Mouse (Mus musculus) G1E-ER4 (cell line): ENCODE results near the gene Rnf182. TPM values are rescaled to one million over a fixed set of nuclear protein-coding genes. Genes with fewer than 3 reads are reported as not detected.

Experiments used
- GATA1 ChIP-seq: IDR thresholded peaks from one replicate; pipeline ENCODE4 v1.8.0; 2012; ENCODE audit warnings: low read length, inconsistent platforms
- polyA plus RNA-seq: library from polyadenylated mRNA; stranded (reverse); fragments of >175 nt; gene quantifications from 2 replicates; pipeline ENCODE4 v1.2.3, GENCODE M21; 2012

Rnf182 gene
- not detected in 2 replicates for polyA plus RNA-seq

DNA sequence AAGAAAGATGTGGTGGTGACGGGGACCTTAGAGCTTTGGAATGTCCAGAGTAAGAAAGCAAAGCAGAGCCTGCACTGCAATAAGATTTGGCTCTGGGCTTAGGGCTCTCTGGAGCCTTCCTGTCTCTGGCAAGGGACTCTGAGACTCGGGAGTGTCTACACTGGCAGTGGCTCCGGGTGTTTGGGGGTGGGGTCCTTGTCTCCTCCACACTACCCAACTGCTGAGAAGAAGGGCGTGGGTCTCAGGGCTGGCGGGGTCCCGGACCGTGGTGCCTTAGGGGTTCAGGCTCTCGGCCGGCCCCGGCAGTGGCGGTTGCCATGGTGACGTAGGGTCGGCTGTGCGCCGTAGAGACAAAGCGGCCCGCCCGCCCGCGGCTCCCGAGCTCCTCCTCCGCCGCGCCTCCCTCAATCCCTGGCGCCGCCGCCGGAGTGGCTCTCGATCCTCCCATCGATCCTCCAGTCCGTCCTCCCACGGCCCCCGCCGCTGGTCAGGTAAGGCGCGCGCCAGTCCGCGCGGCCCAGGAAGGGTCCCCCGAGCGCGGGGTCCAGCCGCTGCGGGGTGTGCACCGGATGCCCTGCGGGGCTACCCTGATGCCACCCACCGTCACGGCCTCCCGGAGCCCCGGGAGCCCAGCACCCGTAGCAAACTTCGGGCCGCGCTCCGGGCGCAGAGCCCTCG is at the start of gene Rnf182:
Rnf182 (plus strand) TSS at position 134 of the 678 bp plus-strand sequence.
- TF ChIP-seq GATA1: no peak

DNA sequence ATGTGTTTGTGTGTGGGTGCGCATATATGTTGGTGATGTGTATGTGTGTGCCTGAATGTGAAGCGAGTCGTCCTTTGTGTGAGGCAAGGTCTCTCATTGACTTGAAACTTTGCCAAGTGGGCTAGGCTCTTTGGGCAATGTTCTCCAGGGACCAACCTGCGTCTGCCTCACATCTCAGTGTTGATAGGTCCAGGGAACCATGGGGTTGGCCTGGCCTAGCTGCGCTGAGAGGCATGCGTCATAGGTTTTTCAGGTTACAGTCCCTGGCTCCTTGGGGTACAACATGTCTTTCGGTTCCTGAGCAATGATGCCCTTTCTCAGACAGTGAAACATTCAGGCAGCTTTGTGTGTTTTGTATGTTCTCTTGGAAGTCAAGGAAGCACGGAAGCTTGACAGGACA is 49.3 kb upstream of the Rnf182 start:
- TF ChIP-seq GATA1: no peak

DNA sequence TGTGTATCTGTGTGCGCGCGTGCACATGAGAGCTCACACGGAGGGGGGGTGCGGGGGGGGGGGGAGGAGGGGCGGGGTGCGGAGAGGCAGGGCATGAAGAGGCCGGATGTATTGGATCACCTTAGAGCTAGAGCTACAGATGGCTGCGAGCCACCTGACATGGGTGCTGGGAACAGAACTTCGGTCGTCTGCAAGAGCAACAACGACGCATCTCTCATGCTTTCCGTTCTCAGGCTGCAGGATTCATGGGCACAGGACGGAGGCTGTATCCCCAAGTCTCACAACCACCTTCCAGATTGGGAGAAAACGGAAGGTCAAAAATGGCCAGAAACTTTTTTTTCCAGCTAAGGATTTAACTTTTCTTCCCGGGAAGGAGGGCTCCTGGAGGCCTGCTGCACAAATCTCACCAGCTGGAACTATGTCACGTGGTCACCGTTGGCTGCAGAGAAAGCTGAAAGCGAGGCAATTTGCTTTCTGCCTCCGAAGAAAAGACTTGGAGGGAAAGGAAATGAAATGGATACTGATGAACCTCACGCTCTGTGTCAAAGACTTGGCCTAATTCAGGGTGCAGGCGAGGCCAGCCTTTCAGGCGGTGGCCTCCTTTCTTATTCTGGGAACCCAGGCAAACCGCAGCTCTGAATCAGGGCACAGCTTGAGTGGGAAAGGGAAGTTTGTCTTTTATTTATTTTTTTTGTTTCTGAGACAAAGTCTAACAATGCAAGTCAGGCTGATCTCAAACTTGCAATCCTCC is 48.2 kb upstream of the Rnf182 start:
- no peak for TF ChIP-seq GATA1

DNA sequence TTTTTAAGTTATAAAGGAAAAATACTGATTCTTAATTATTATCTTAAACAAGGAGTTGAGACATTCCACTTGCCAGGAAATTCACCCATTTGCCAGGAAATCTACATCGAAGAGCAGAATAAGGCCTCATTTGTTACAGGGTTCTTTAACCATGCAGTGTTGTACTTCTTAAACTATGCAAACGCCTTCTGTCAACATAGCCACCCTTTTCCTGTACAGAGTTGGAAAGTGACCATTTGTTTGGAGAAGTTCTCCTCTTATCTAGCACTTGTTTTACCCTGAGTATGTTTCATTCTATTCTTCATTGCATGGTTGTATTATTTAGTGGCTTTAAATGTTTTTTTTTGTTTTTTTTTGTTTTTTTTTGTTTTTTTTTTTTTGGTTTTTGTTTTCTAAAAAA is 41.5 kb upstream of the Rnf182 start:
- no peak for TF ChIP-seq GATA1

DNA sequence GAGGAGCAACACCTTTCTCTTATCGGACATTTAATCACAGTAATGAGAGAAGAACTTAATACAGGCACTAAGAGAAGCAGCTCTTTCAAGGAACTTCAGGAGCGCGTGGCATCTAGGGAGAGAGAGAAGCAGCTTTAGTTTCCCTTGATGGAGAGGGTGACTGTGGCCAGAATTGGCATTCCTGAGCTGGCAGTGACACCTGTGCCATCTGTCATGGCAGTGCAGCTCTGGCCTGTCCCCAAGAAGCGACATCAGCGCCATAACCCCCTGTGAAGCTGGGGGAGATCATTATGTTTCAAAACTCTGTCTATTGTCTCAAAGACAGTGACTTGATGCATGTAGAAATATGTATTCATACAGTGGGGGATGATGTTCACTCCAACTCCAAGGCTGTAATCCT is 40.1 kb upstream of the Rnf182 start:
- no peak for TF ChIP-seq GATA1

DNA sequence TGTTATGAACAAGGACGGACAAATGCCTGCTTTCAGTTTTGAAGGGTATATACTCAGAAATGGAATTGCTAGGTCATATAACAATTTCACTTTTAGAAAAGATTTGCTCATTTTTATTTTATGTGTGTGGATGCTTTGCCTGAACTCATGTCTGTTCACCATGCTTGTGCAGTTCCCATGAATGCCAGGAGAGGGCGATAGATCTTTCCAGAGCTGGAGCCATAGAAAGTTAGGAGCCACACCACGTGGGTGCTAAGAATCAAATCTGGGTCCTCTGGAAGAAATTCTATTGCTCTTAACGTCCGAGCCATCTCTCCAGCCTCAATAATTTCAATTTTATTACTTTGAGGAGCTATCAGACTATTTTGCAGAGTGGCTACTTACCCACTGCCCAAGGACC is 38.3 kb upstream of the Rnf182 start:
- TF ChIP-seq GATA1: no peak

DNA sequence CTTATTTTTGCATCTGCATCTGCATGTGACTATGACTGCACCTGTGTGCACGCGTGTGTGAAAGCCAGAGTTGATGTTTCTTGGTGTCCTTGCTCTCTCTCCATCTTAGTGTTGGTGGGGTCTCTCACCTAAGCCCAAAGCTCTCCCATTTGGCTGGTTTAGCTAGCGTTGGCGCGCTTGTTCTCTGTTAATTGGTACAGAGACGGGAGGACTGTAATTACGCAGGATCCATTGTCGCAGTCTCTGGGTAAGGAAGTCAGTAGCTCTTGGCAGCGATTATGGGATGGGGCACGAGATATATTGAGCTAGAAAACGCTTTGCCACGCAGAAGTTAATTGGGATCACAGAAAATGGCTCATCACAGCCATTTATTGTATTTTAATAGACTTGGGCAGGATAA is 37.7 kb upstream of the Rnf182 start:
- no peak for TF ChIP-seq GATA1

DNA sequence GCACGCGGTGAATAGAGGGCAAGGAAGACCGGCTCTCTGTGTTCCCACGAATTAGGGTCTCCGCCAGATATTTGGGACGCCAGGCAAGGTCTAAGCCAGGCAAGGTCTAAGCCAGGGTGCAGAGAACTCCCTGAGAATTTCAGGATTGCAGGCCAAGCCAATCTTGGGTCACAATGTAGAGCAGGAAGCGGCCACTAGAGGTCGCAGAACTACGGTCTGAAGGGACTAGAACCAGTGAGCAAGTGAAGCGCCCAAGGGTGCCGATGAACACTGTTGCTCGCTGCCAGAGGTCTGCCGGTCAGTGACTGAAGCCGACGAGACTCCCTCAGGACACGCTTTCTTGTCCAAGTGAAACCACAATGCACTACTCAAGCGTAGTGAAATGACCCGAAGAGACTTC is 35.8 kb upstream of the Rnf182 start:
- TF ChIP-seq GATA1: no peak

DNA sequence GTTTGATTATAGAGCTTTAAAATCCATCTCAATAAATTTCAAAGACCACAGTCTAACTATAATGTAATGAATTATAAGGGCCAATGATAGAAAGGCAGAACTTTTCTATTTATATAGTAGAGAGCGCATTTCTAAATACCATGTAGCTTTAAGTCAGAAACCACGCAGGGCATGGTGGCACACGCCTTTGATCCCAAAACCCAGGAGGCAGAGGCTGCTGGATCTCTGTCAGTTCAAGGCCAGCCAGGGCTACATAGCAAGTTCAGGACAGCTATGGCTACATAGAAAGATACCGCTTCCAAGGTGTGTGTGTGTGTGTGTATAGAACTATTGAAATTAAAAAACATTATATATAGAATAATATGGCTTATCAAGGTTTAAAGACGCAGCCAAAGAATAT is 34.8 kb upstream of the Rnf182 start:
- TF ChIP-seq GATA1: no peak

DNA sequence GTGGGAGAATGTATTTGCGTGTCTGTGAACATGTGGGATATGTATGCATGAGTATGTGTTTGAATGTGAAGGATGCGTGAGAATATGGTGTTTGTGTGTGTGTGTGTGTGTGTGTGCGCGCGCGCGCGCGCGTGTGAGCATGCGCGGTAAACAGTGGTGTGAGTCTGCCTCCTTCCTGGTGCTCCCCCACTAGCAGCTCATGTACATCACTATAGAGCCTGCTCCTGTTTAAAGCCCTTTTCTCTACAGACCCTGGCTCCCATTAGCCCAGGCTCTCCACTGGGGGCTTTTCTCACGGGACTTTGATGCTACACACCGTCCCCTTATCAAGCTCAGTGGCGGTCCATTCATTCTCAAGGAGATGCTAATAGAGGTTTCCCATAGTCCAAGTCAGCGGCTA is 32.5 kb upstream of the Rnf182 start:
- TF ChIP-seq GATA1: no peak

DNA sequence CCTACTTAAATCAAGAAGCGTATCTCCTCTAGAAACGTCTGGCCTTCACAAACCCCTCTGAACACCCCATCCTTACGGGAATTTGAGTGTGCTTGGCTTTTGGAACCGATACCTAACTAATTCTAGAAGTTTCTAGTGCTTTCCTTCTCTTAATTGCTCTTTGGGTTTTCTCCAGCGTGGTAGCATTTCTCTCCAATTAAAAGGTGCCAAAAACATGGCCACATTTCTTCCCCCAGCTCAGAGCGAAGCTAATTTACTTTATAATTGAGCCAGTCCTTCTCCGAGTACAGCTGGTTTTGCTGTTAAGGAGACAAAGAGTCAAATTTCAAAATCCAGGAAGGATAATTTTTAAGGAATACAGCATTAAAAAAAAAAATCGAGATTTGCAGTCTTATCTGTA is 32.0 kb upstream of the Rnf182 start:
- no peak for TF ChIP-seq GATA1

DNA sequence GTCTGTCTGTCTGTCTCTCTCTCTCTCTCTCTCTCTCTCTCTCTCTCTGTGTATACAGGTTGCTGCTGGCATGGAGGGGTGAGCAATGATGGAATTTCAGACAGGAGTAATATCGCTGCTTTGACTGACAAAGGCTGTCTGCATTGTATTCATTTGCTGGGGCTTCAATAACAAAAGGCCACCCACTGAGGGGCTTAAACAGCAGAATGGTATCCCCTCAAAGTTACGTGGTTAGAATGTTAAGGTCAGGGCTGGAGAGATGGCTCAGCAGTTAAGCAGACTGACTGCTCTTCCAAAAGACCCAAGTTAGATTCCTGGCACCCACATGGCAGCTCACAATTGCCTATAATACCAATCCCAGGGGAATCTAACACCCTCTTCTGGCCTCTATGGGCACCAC is 30.2 kb upstream of the Rnf182 start:
- TF ChIP-seq GATA1: no peak

DNA sequence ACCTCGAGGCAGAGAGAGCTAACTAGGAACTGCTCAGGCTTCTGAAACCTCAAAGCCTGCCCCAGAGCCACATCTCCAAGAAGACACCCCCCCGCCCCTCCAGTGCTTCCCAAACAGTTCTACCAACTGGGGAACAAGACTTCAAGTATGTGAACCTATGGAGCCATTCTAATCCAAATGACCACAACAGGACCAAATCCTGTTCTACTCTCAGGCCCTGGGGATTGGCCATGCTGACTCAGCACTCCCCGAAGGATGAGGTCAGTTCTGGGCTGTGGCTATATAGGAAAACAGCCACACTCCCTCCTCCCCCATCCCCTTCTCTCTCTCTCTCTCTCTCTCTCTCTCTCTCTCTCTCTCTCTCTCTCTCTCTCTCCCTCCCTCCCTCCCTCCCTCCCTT is 28.5 kb upstream of the Rnf182 start:
- no peak for TF ChIP-seq GATA1

DNA sequence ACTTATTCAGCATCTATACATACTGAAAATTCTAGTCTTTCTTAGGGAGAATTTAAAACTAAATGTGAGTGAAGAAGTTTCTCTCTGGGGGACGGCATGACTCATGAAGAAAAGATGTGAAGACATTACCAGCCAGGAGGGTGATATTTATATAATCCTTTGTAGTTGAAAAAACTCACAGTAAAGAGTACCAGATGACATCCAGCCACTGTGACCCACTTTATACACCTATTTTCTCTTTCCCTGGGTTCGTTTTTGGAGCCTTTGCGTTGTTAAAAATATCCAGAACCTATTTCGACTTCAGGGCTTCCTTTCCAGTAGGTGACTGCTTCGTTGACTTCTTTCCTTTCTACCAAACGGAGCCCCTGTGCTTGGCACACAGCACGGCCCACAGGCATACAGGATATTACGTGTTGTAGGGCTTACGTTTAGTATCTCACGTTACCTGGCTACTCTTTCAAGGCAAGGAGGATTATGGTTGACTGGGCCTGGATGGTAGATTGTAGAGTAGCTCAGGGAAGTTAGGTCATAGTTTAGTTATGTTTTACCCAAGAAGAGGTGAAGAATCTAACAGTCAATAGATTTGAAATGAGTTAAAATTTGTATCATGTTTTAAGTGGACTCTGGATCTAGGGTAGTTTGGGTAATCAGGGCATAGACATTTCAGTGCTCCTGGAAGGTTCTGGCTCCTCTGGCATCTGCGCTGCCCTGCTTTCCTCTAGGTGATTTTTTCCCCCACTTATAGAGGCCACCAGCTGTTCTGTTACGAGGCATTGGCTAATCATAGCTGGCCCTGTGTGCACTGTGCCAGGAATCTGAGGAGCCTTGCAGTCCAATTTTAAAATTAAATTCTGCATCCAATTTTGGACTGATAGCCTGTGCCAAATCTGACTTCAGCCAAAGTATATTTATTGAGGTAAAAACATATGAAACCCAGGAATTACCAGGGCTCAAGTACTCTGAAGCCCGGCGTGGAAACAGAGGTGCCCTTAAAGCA is 27.4 kb upstream of the Rnf182 start:
- TF ChIP-seq GATA1: no peak

DNA sequence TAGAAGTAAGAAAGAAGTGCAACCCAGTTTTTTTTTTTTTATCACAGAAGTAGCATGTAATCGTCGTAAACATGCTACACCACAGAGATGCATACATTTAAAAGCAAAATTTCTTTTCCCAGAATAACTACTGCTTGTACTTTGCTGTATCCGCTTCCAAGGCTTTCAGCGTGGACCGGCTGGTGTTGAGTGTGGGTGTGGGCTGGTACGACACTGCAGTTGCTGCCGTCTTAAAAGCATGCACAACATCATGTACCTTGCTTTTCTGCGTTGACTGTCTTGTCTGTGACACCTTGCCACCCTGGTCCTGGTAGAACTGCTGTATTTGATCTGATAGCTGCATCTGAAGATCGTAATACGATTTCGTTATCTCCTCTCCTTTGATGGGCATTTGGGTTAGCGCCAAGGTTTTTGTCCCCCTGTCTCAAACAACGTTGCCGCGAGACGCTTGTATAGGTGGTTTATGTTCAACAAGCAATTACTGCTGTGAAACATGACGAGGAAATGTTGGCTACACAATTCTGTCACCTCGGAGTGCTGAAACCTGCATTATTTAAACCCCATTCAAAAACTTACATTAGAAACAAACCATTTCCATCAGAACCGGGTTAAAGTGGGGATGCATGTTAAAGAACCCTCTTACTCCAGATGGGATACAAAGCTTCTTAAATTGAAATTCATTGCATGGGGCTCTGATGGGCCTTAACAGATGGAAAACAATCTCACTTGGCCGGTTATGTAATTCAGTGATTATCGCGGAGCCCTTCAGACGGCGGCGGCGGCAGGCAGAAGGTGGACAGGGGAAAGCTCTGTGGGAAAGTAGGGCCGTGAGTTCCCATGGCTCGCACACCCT is 23.5 kb upstream of the Rnf182 start:
- no peak for TF ChIP-seq GATA1
